Mouse (Mus musculus) urinary bladder, postnatal 36 days (tissue): ENCODE results near the gene Syt9.
"Not testable (repeated sequence)": the region's sequence is repeated elsewhere in the genome, so short reads cannot be mapped to it uniquely, and the experiment has no call there.

Experiments used
- DNase-seq, 2 experiments: peaks; one replicate each; pipeline ENCODE4 v3.0.0; 2022; ENCODE audit warnings: low spot score in 2 of 2, mixed read lengths in 1 of 2

Gene Syt9

GRCm38 (mm10) chr7:107461167-107461566 is 90.6 kb downstream of the Syt9 start:
- DNase-seq: no peak

DNA sequence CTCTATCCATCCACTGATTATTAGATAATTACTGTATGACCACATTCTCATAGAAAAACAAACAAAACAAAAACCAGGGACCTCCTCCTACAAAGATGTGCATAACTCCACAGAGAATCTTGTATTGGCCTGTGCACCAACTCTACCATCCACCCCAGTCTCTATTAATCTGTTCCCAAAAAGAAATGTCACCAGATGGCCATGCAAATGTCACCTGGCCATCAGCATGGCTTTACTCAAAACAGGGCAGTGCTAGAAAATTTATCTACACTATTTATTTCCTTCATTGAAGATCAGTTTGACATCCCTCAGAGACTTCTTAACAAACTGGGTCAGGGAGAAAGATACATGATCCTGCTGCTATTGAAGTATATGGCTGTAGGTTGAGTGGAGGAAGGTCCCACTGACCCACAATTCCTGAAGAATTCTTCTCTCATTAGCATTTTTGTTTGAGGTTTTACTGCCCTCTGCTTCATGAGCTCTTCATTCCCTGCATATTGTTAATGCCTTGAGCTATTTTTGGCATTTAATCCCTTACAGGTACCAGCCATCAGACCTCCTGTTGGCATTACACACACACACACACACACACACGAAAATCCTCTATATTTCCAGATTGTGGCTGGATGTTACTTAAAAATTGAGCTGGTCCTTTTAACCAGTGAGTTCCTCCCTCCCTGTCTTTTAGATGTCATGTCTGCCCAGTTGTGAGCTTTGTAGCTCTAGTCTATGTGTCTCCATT is 91.3 kb downstream of the Syt9 start:
- no peak for DNase-seq

- no peak for DNase-seq
These were observed 92.4 kb downstream of the Syt9 start for GRCm38 (mm10) chr7:107462962-107463361.

- DNase-seq: no peak
These were observed 94.6 kb downstream of the Syt9 start for GRCm38 (mm10) chr7:107465081-107465480.

- DNase-seq: no peak
These were observed 108.7 kb downstream of the Syt9 start for GRCm38 (mm10) chr7:107478979-107479965.

- DNase-seq: not testable (repeated sequence)
These were observed 115.2 kb downstream of the Syt9 start for GRCm38 (mm10) chr7:107485709-107486108.

GRCm38 (mm10) chr7:107495428-107495827 is 124.9 kb downstream of the Syt9 start:
- DNase-seq: no peak

GRCm38 (mm10) chr7:107496923-107497322 is 126.4 kb downstream of the Syt9 start:
- DNase-seq: no peak

- no peak for DNase-seq
These were observed 130.1 kb downstream of the Syt9 start for GRCm38 (mm10) chr7:107500641-107501040.

DNA sequence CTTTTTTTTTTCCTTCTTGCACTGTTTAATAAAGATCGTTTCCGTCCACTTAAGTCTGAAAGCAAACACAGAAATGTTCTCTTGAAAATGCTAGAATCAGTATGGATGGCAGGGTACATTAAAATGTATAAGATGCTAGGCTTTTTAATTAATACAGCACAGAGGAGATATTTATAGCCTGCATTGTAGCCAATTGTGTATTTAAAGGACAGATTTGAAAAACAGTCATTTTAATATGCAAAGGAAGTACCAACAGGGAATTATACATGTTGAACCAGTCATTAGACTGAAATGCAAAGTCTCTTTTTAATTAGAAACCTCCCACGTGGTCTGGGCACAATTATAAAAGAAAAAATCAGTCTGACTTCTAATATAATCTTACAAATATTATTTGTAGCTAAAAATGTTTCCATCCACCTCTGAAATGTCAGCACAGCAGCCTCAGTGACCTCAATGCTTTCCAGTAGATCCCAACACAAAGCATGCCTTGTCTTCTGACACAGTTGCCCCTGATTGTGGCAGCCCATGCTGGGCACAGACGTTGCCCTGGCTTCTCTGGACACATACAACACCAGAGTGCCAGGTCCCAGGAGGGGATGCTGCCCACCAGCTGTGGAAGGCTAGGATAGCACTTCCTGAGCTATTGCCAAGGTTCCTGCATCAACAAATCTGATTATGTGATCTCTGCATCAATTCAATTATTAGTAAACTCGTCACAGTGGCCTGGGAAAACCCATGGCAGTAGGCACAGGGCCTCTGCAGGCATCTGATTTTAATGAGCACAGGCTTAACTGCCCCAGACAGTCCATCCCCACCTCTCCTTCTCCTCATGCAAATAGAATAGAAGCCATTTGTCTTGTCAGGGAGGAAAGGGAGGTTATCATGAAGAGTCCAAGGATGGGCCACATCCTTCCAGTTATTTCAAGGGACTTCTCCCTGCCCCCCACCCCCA is 134.5 kb downstream of the Syt9 start:
- no peak for DNase-seq

GRCm38 (mm10) chr7:107507920-107508319 is 137.4 kb downstream of the Syt9 start:
- DNase-seq: no peak

- DNase-seq: no peak
These were observed 139.2 kb downstream of the Syt9 start for GRCm38 (mm10) chr7:107509740-107510139.

- DNase-seq: no peak
These were observed 146.3 kb downstream of the Syt9 start for GRCm38 (mm10) chr7:107516704-107517410.

DNA sequence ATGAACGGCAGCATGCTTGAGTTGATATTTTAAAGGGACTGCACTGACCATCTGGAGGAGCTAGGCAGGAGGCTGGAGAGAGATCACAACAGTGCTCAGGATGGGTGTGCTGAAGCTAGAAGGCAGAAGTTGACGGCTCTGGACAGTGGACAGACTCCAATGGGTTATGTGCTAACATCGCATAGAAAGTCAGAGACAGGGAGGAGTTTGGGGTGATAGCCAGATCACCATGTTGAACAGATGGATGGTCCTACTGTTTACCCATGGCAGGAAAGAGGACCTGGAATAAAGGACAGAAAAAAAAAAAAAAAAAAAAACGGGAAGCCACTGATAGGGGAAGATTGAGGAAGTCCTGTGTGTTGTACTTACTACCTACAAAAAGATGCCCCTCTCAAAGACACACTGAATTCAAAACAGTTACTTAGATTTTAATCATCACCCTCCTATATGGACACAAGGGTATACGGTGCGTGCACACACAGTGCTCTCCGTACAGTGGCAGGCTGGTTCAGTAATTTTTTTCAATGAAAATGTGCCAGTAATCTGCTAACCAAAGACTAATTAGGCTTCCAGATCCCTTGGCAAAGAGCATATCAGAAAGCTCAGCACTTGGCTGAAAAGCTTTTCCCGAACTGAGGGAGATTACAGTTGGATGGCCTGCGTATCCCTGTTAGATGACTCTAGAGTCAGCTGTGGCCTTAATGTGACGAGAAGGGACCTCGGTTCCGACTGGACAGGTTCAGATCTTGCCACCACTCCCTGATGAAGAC is 148.9 kb downstream of the Syt9 start:
- DNase-seq: no peak

DNA sequence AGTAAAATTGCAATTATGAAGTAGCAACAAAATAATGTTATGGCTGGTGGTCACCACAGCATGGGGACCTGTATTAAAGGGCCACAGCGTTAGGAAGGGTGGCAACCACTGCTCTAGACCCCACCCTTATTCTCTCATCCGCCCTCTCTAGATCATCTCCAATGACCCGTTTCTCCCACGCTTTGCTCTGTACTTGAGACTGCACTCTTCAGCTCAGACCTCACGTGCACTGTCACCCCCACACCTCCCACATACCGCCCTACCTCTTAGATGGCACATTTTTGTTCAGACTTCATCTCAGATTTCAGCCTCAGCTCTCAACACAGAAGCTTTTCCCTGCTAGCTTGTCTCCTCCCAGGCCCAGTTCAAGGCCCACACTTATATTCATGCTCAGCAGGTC is 150.9 kb downstream of the Syt9 start:
- DNase-seq: no peak

- DNase-seq: peak; percentile 9 to 35
These were observed 155.8 kb downstream of the Syt9 start for GRCm38 (mm10) chr7:107526299-107526698.

GRCm38 (mm10) chr7:107528169-107528772 is 157.7 kb downstream of the Syt9 start:
- no peak for DNase-seq

DNA sequence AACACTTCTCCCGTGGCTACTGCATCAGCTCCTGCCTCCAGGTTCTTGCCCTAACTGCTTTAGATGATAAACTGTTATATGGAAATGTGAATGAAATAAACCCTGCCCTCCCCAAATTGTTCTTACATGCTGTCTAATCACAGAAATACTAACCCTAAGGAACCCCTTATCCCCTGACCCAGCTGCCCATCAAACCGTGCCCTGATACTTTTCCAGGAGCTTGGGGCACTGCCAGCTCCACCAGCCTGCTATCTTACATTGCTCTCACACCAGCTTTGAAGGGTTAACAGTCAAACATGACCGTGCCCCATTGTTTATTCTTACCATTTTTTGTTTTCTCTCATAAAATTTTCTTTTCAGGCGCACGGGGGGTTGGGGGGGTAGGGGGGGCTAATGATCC is 158.8 kb downstream of the Syt9 start:
- DNase-seq: no peak

GRCm38 (mm10) chr7:107535311-107535710 is 164.8 kb downstream of the Syt9 start:
- no peak for DNase-seq

DNA sequence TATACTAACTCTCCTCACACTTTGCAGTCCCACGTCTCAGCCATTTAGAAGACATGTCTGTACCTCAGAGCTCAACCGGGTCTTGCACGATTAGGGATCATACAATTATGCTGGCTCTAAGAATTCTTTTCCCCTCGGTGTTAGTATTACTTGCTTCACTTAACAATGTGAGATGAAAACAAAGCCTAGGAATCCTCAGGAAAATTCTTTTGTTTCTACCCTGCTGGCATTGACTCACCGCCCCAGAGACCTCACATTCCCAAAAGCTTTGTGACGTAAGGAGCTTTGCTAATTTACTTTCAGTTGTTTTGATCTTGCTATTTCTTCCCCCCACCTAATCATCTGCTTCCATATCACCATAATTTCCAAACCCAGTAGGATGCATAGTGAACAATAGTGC is 166.0 kb downstream of the Syt9 start:
- no peak for DNase-seq
